27 mouse cellular contexts compared by ENCODE assay signal in the genomic region with DNA sequence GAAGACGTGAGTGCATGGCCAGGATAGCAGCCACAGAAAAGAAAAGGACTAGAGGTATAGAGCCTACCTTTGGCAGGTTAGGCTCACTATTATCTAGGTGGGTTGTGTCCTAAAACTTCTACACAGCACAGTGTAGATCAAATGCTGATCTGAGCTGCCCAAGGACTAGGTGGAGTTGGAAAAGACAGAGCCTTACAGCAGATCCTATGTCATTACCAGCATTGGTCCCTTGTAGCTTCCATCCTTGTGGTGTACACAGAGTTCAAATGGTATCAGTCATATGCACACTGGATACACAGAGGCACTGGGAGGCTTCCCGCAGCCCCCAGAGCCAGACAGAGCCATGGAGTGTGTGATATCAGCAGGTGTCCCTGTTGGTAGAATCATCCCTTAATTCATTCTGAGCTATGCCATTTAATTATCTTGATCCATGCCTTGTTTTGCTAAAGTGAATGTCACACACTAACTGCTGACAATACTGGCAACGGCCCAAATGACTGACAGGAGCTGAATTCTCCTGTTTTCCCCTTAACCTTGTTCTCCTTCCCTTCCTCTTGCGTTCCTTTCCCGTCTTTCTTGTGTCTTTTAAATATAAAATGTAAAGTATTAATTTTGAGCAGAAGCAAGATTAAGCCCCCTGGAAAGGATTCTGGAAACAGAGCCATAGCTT.
A peak's percentile ranks its signal among the peaks of the same experiment; 100 is the strongest.
DNase-seq lines count a peak whose midpoint lies in the region; ATAC-seq and TF ChIP-seq lines count a peak whose summit lies in the region.
"Had no signal": no experiment of that assay in that cellular context is flagged by ENCODE, and none has a peak within 500 bp of the region (broad histone marks: within the 10 kb centered on the region; RNA-seq: fewer than 3 reads in every experiment).

No protein-coding gene starts in this region.

- 54% methylated on average over 5 of the region's 5 CpGs for WGBS in forebrain, embryonic 14.5 days
- WGBS in forebrain, embryonic 10.5 days = 85% methylated on average over 5 of the region's 5 CpGs
- WGBS in heart, embryonic 12.5 days = 68% methylated on average over 5 of the region's 5 CpGs
- WGBS in midbrain, embryonic 11.5 days = 87% methylated on average over 5 of the region's 5 CpGs
- WGBS in midbrain, embryonic 10.5 days = 87% methylated on average over 5 of the region's 5 CpGs

- peaks cover 4% of the 10 kb centered on the region; the same call in 1 of the 2 replicates for H3K4me1 ChIP-seq in forebrain, embryonic 14.5 days (ENCODE audit: control insufficient read depth, insufficient read depth, low read length)
- H3K4me1 ChIP-seq in forebrain, embryonic 10.5 days = peaks cover 13% of the 10 kb centered on the region
- 0 out of 2 replicates have a peak, but pooled peaks cover 3% of the 10 kb centered on the region for H3K4me1 ChIP-seq in heart, embryonic 12.5 days (replicated peaks)
- peaks cover 7% of the 10 kb centered on the region for H3K4me1 ChIP-seq in midbrain, embryonic 11.5 days (ENCODE audit: control insufficient read depth, insufficient read depth, low read length)
- H3K4me1 ChIP-seq in midbrain, embryonic 10.5 days = peaks cover 12% of the 10 kb centered on the region
- H3K4me1 ChIP-seq: embryonic facial prominence, embryonic 12.5 days; embryonic facial prominence, embryonic 15.5 days; intestine, embryonic 15.5 days had no signal

- TF ChIP-seq POLR2A in brain, embryonic 14.5 days (IDR thresholded peaks at IDR 0.05; ENCODE audit: borderline replicate concordance, extremely low read depth, insufficient read depth, insufficient read length, poor library complexity, severe bottlenecking) = no peak

- DNase-seq in forebrain, embryonic 14.5 days (ENCODE audit: low spot score) = peak; percentile 58
- no peak for DNase-seq in forebrain, embryonic 10.5 days (ENCODE audit: extremely low spot score, low spot score)
- peak; percentile 67 for DNase-seq in heart, adult 11 months
- DNase-seq in midbrain, embryonic 11.5 days (ENCODE audit: low spot score, missing footprints) = peak; percentile 73
- DNase-seq in midbrain, embryonic 10.5 days (ENCODE audit: low spot score) = no peak
- DNase-seq in brain, embryonic 14.5 days (ENCODE audit: low read depth) = peak; percentile 64
- DNase-seq: adrenal gland, postnatal 10 days; adrenal gland, postnatal 36 days; B cell, adult 2 months; cerebellum, adult 11-12 months; cerebellum, adult 8-10 months; gastrocnemius, adult 2 months; gastrocnemius, postnatal 14 days; heart, adult 18-20 months; heart, postnatal 14 days; heart, postnatal 4 days; kidney, adult 11 months had no signal

- no peaks in the 10 kb centered on the region for H3K27me3 ChIP-seq in forebrain, embryonic 14.5 days (replicated peaks; ENCODE audit: control insufficient read depth, insufficient read depth, low read length)
- no peaks in the 10 kb centered on the region for H3K27me3 ChIP-seq in forebrain, embryonic 10.5 days (ENCODE audit: poor library complexity, severe bottlenecking)
- no peaks in the 10 kb centered on the region for H3K27me3 ChIP-seq in heart, embryonic 12.5 days (replicated peaks)
- H3K27me3 ChIP-seq in midbrain, embryonic 11.5 days (ENCODE audit: control insufficient read depth, insufficient read depth, low read length) = no peaks in the 10 kb centered on the region
- H3K27me3 ChIP-seq in midbrain, embryonic 10.5 days (ENCODE audit: low read depth, poor library complexity, severe bottlenecking) = no peaks in the 10 kb centered on the region
- H3K27me3 ChIP-seq: CH12.LX; embryonic facial prominence, embryonic 12.5 days; embryonic facial prominence, embryonic 15.5 days; forebrain, embryonic 13.5 days; heart, embryonic 13.5 days; hindbrain, embryonic 15.5 days; intestine, embryonic 15.5 days had no signal

- H3K27ac ChIP-seq in forebrain, embryonic 14.5 days (ENCODE audit: low read depth, low read length) = no peak overlapping the region
- H3K27ac ChIP-seq in forebrain, embryonic 10.5 days = no peak overlapping the region
- no peak overlapping the region for H3K27ac ChIP-seq in heart, embryonic 12.5 days (ENCODE audit: poor library complexity, severe bottlenecking)
- no peak overlapping the region for H3K27ac ChIP-seq in midbrain, embryonic 11.5 days (ENCODE audit: low read depth, low read length)
- H3K27ac ChIP-seq in midbrain, embryonic 10.5 days (replicated peaks) = no peak overlapping the region
- H3K27ac ChIP-seq: embryonic facial prominence, embryonic 12.5 days; embryonic facial prominence, embryonic 15.5 days; forebrain, embryonic 13.5 days; gastrocnemius, adult 2 months; heart, embryonic 13.5 days; hindbrain, embryonic 15.5 days; intestine, embryonic 15.5 days had no signal

- no peaks in the 10 kb centered on the region for H3K9me3 ChIP-seq in forebrain, embryonic 14.5 days (replicated peaks; ENCODE audit: control insufficient read depth, low read length)
- no peaks in the 10 kb centered on the region for H3K9me3 ChIP-seq in forebrain, embryonic 10.5 days
- H3K9me3 ChIP-seq in heart, embryonic 12.5 days (replicated peaks) = no peaks in the 10 kb centered on the region
- no peaks in the 10 kb centered on the region for H3K9me3 ChIP-seq in midbrain, embryonic 11.5 days (ENCODE audit: control insufficient read depth, low read length)
- no peaks in the 10 kb centered on the region for H3K9me3 ChIP-seq in midbrain, embryonic 10.5 days (replicated peaks)
- H3K9me3 ChIP-seq: embryonic facial prominence, embryonic 12.5 days; embryonic facial prominence, embryonic 15.5 days; forebrain, embryonic 13.5 days; heart, embryonic 13.5 days; hindbrain, embryonic 15.5 days; intestine, embryonic 15.5 days had no signal

- ATAC-seq in forebrain, embryonic 14.5 days = no peak
- ATAC-seq in heart, embryonic 12.5 days (ENCODE audit: insufficient number of reproducible peaks, low FRiP score) = no peak
- ATAC-seq in midbrain, embryonic 11.5 days (ENCODE audit: low FRiP score) = no peak
- ATAC-seq: forebrain, embryonic 13.5 days; intestine, embryonic 15.5 days; Patski had no signal

- no peak overlapping the region for H3K4me2 ChIP-seq in forebrain, embryonic 14.5 days (ENCODE audit: low read length)
- no peak overlapping the region for H3K4me2 ChIP-seq in heart, embryonic 12.5 days
- no peak overlapping the region for H3K4me2 ChIP-seq in midbrain, embryonic 11.5 days
- H3K4me2 ChIP-seq: embryonic facial prominence, embryonic 12.5 days; embryonic facial prominence, embryonic 15.5 days; forebrain, embryonic 13.5 days; heart, embryonic 13.5 days; hindbrain, embryonic 15.5 days; intestine, embryonic 15.5 days had no signal

- no peak for TF ChIP-seq CTCF in brain, embryonic 14.5 days (IDR thresholded peaks at IDR 0.05; ENCODE audit: borderline replicate concordance, extremely low read depth, insufficient read depth, insufficient read length)

- no peaks in the 10 kb centered on the region for H3K36me3 ChIP-seq in forebrain, embryonic 14.5 days (ENCODE audit: control insufficient read depth, insufficient read depth, low read length)
- H3K36me3 ChIP-seq in forebrain, embryonic 10.5 days (replicated peaks) = no peaks in the 10 kb centered on the region
- H3K36me3 ChIP-seq in heart, embryonic 12.5 days = no peaks in the 10 kb centered on the region
- no peaks in the 10 kb centered on the region for H3K36me3 ChIP-seq in midbrain, embryonic 11.5 days (ENCODE audit: control insufficient read depth, insufficient read depth, low read length)
- no peaks in the 10 kb centered on the region for H3K36me3 ChIP-seq in midbrain, embryonic 10.5 days
- H3K36me3 ChIP-seq: embryonic facial prominence, embryonic 12.5 days; embryonic facial prominence, embryonic 15.5 days; G1E; heart, embryonic 13.5 days; hindbrain, embryonic 15.5 days; intestine, embryonic 15.5 days had no signal

- no peak overlapping the region for H3K9ac ChIP-seq in forebrain, embryonic 14.5 days (ENCODE audit: low read length)
- H3K9ac ChIP-seq in heart, embryonic 12.5 days = no peak overlapping the region
- no peak overlapping the region for H3K9ac ChIP-seq in midbrain, embryonic 11.5 days (ENCODE audit: low read length)
- H3K9ac ChIP-seq: embryonic facial prominence, embryonic 12.5 days; embryonic facial prominence, embryonic 15.5 days; forebrain, embryonic 13.5 days; heart, embryonic 13.5 days; hindbrain, embryonic 15.5 days; intestine, embryonic 15.5 days had no signal

- no peak overlapping the region for H3K4me3 ChIP-seq in forebrain, embryonic 14.5 days (ENCODE audit: low read depth, low read length)
- H3K4me3 ChIP-seq in forebrain, embryonic 10.5 days = no peak overlapping the region
- H3K4me3 ChIP-seq in heart, embryonic 12.5 days = no peak overlapping the region
- no peak overlapping the region for H3K4me3 ChIP-seq in midbrain, embryonic 11.5 days (ENCODE audit: low read depth, low read length)
- H3K4me3 ChIP-seq in midbrain, embryonic 10.5 days = no peak overlapping the region
- H3K4me3 ChIP-seq: embryonic facial prominence, embryonic 12.5 days; embryonic facial prominence, embryonic 15.5 days; forebrain, embryonic 13.5 days; gastrocnemius, adult 2 months; heart, embryonic 13.5 days; hindbrain, embryonic 15.5 days; intestine, embryonic 15.5 days had no signal

Comparison
In these comparisons a context has a peak if more than half of its experiments do, and no peak if none do; other contexts are left out.
1. DNase-seq: peak in forebrain, embryonic 14.5 days (single experiment), heart, adult 11 months (single experiment), midbrain, embryonic 11.5 days (single experiment) and brain, embryonic 14.5 days (single experiment); none in forebrain, embryonic 10.5 days (single experiment) and midbrain, embryonic 10.5 days (single experiment).